Mouse (Mus musculus) bone marrow macrophage, adult 2 months (primary cell): ENCODE data around the gene Evi2a. TPM values are rescaled to one million over a fixed set of nuclear protein-coding genes. Genes with fewer than 3 reads are reported as not detected.
A peak's percentile ranks its signal among the peaks of the same experiment; 100 is the strongest.

ENCODE experiments used
- H3K27ac ChIP-seq: 2 replicates; pipeline ENCODE4 v1.5.1; 2012; ENCODE audit warnings: low read depth, low read length; ENCODE audit not compliant: insufficient read depth
- H3K4me1 ChIP-seq: 2 replicates; pipeline ENCODE4 v1.6.1; 2012; ENCODE audit warnings: low read length; ENCODE audit not compliant: control insufficient read depth, insufficient read depth
- H3K4me3 ChIP-seq: 2 replicates; pipeline ENCODE4 v1.5.1; 2012; ENCODE audit warnings: mild to moderate bottlenecking, low read length, moderate library complexity; ENCODE audit not compliant: insufficient read depth
- CTCF ChIP-seq: IDR thresholded peaks from 2 replicates; pipeline ENCODE4 v1.5.1; 2012; ENCODE audit warnings: low read depth, mild to moderate bottlenecking, low read length, moderate library complexity
- POLR2A ChIP-seq: IDR thresholded peaks from 2 replicates; pipeline ENCODE4 v1.6.1; 2012; ENCODE audit warnings: mild to moderate bottlenecking, low read depth, low read length, borderline replicate concordance
- polyA plus RNA-seq: library from polyadenylated mRNA; stranded (reverse); fragments of >200 nt; gene quantifications from 2 replicates; pipeline ENCODE4 v1.2.4, GENCODE M21; 2012; ENCODE audit not compliant: missing spikeins, insufficient read depth, insufficient read length

Gene Evi2a
- polyA plus RNA-seq, 1 experiment = 440 TPM

- H3K4me3 ChIP-seq = peak overlapping the region; percentile 43
- no peak for TF ChIP-seq POLR2A
- no peak for TF ChIP-seq CTCF
- H3K27ac ChIP-seq = peak overlapping the region; percentile 98
- peaks cover 40% of the 10 kb centered on the region for H3K4me1 ChIP-seq
Observed at GRCm38 (mm10) chr11:79527015-79527738, 3.2 kb downstream of the Evi2a start.

- Histone ChIP-seq H3K4me1 (peaks cover 36% of the 10 kb centered on the region), H3K4me3 (no peak overlapping the region), H3K27ac (peak overlapping the region; percentile 98)
- TF ChIP-seq POLR2A = no peak
- no peak for TF ChIP-seq CTCF
Observed at GRCm38 (mm10) chr11:79526549-79526948, 3.9 kb downstream of the Evi2a start.

GRCm38 (mm10) chr11:79524310-79524575 lies 6.2 kb downstream of the Evi2a start:
- TF ChIP-seq CTCF (no peak), POLR2A (no peak)
- peaks cover 29% of the 10 kb centered on the region for H3K4me1 ChIP-seq
- H3K27ac ChIP-seq = peak overlapping the region; percentile 91
- peak overlapping the region; percentile 57 for H3K4me3 ChIP-seq

GRCm38 (mm10) chr11:79523560-79524309 lies 6.7 kb downstream of the Evi2a start, which contains the start of gene Evi2b:
Gene Evi2b, minus strand, starts transcription at chr11:79523762.
- Histone ChIP-seq H3K4me1 (peaks cover 32% of the 10 kb centered on the region), H3K27ac (peak within 1 kb of the TSS; percentile 91), H3K4me3 (peak within 1 kb of the TSS; percentile 57)
- no peak for TF ChIP-seq CTCF
- TF ChIP-seq POLR2A = no peak

GRCm38 (mm10) chr11:79522944-79523343 lies 7.5 kb downstream of the Evi2a start:
- peaks cover 39% of the 10 kb centered on the region for H3K4me1 ChIP-seq
- H3K4me3 ChIP-seq = peak overlapping the region; percentile 53
- peak overlapping the region; percentile 64 for H3K27ac ChIP-seq
- TF ChIP-seq POLR2A (no peak), CTCF (no peak)

- Histone ChIP-seq H3K4me3 (peak overlapping the region; percentile 42), H3K27ac (peak overlapping the region; percentile 81), H3K4me1 (peaks cover 38% of the 10 kb centered on the region)
- no peak for TF ChIP-seq POLR2A
- no peak for TF ChIP-seq CTCF
Observed at GRCm38 (mm10) chr11:79521930-79522329, 8.5 kb downstream of the Evi2a start.

GRCm38 (mm10) chr11:79520772-79521171 lies 9.6 kb downstream of the Evi2a start:
- TF ChIP-seq CTCF (no peak), POLR2A (no peak)
- Histone ChIP-seq H3K4me1 (peaks cover 36% of the 10 kb centered on the region), H3K4me3 (peak overlapping the region; percentile 32), H3K27ac (peak overlapping the region; percentile 81)

GRCm38 (mm10) chr11:79519878-79520291 lies 10.5 kb downstream of the Evi2a start:
- no peak for TF ChIP-seq POLR2A
- no peak for TF ChIP-seq CTCF
- H3K4me1 ChIP-seq = peaks cover 31% of the 10 kb centered on the region
- peak overlapping the region; percentile 94 for H3K27ac ChIP-seq
- no peak overlapping the region for H3K4me3 ChIP-seq

GRCm38 (mm10) chr11:79519299-79519698 lies 11.1 kb downstream of the Evi2a start:
- peak overlapping the region; percentile 94 for H3K27ac ChIP-seq
- H3K4me1 ChIP-seq = peaks cover 25% of the 10 kb centered on the region
- H3K4me3 ChIP-seq = peak overlapping the region; percentile 44
- no peak for TF ChIP-seq CTCF
- TF ChIP-seq POLR2A = no peak

- H3K4me1 ChIP-seq = peaks cover 19% of the 10 kb centered on the region
- no peak overlapping the region for H3K27ac ChIP-seq
- no peak overlapping the region for H3K4me3 ChIP-seq
- TF ChIP-seq POLR2A (no peak), CTCF (no peak)
Observed at GRCm38 (mm10) chr11:79515798-79516197, 14.6 kb downstream of the Evi2a start.
